Mouse (Mus musculus) lung, adult 2 months (tissue): ENCODE data around the gene Epo. TPM values are rescaled to one million over a fixed set of nuclear protein-coding genes. Genes with fewer than 3 reads are reported as not detected.

Experiments
- DNase-seq: peaks from one replicate; pipeline ENCODE4 v3.0.0; 2022
- H3K4me1 ChIP-seq: fragments of 200-500 bp; 2 replicates; pipeline ENCODE4 v1.6.1; 2011; ENCODE audit warnings: low read length; ENCODE audit not compliant: control insufficient read depth, insufficient read depth
- H3K4me3 ChIP-seq: fragments of 200-500 bp; replicated peaks from 2 replicates; pipeline ENCODE3; 2011; ENCODE audit warnings: low read depth, mild to moderate bottlenecking, control low read depth, low read length; ENCODE audit errors: extremely low read depth
- CTCF ChIP-seq: fragments of 200-500 bp; IDR thresholded peaks from 2 replicates; pipeline ENCODE4 v1.5.1; 2011; ENCODE audit warnings: mild to moderate bottlenecking, low read length, control low read depth; ENCODE audit not compliant: insufficient read depth
- POLR2A ChIP-seq: fragments of 200-500 bp; IDR thresholded peaks from 2 replicates; pipeline ENCODE4 v1.6.1; 2011; ENCODE audit warnings: low read depth, mild to moderate bottlenecking, control low read depth, low read length, borderline replicate concordance; ENCODE audit errors: extremely low read depth
- WGBS: fragments of 180-500 bp; shearing (Covaris S2); methylation state at CpG from one replicate; pipeline ENCODE4 v1.1.7; 2018; 5-methylcytosine and 5-hydroxymethylcytosine counted together
- polyA plus RNA-seq: library from polyadenylated mRNA; depleted of rRNA; stranded (reverse); fragments of >200 nt; gene quantifications from 2 replicates; pipeline ENCODE4 v1.2.3, GENCODE M21; 2012

Gene Epo
- polyA plus RNA-seq, 1 experiment, result not detected

DNA sequence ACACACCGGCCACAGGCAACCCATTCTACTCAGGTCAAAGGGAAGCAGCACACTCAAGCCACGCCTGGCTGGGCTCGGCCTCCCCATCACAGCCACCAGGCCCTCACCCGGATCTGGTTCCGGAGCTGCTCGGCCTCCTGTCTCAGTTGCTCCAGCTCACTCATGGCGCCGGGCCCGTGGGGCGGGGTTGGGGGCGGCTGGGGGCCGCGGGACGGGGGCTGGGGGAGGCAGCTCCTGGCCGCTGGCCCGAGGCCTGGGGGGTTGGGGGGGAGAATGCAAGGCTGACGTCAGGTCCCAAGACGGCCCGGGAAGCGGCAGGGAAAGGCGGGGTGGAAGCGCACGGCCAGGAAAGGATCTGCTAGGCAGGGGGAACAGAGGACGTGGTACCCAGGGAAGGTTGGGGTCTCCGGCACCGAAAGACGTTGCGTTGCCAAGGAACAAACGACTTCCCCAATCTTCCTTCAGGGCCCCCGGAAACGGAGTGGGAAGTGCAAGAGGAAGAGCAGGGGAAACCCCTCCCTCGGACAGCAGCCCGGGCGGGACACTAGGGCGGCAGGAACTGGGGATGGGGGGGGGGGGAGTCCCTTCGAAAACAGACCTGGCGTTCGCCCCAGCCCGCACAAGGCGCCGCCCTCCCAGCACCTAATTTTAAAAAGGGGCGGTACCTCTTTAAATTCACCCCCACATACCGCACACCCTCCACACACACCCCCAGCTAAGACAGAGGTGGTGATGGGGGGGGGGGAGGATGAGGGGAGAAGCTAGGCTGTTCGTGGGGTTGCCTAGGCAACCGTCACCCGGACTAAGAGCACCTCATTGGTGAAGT, 2.2 kb downstream of the Epo start:
- H3K4me1 ChIP-seq, result peaks cover 7% of the 10 kb centered on the region; the same call in 1 of the 2 replicates
- DNase-seq, result peak; percentile 67
- TF ChIP-seq CTCF (no peak), POLR2A (0 out of 2 replicates have a peak, but pooled peaks have one; percentile 14)
- 3% methylated on average over 46 of the region's 46 CpGs for WGBS
- H3K4me3 ChIP-seq, result peak overlapping the region; percentile 96

DNA sequence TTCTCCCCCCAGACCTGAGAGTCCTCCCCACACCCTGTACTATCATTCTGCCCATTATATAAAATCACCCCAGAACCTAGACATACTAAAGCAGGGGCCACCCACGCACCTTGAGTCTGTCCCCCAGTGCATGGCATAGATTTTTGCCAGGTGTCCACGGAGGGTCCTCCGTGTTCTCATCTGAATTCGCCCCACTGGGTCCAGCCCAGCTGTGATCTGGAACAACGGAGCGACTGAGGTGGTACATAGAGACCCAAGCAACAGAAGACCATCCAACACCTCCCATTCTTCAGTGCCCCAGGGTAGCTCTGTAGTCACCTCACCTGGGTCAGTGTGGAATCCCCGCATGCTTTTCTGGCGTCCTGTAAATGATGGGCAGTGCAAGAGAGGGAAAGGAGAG, 3.0 kb downstream of the Epo start:
- TF ChIP-seq POLR2A (no peak), CTCF (no peak)

DNA sequence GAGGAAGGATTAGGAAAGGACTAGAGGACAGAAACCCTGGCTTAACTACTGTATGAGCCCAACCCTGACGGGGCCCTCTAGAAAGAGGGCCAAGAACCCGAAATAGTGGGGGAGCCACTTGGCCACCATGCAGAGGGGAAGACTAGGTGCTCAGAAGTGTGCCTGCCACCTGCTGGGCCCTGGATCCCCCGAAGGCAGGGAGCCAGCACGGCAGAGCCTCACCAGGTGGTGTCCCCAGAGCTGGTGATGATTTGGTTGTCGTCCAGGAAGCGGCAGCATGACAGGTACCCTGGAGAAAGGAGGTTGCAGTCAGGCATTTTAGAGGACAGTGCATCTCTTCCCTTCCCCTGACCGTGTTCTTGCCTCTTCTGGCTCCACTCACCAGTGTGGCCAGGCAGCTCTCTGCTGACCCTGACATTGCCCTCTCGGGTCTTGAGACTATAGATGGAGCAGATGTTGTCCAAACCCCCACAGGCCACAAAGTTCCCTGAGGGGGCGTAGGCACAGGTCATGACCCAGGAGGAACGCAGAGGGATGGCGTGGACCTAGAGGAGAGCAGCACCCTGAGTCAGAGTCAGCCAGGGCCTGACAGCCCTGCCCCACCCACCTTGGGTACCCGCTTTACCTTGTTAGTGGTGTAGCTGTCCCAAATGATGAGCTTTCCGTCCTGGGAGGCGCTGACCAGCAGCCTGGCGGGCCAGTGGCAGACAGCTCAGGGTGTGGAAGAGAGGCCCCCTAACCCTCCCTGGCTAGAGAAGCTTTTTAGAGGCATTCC, 3.6 kb downstream of the Epo start:
- Histone ChIP-seq H3K4me3 (no peak overlapping the region), H3K4me1 (peaks cover 7% of the 10 kb centered on the region; the same call in 1 of the 2 replicates)
- 77% methylated on average over 15 of the region's 15 CpGs for WGBS
- DNase-seq, result no peak
- TF ChIP-seq POLR2A (no peak), CTCF (no peak)

More for the DNA sequence above, 3.0 kb downstream of the Epo start:
- Histone ChIP-seq H3K4me1 (peaks cover 7% of the 10 kb centered on the region; the same call in 1 of the 2 replicates), H3K4me3 (peak overlapping the region; percentile 96)
- WGBS, result 71% methylated on average over 8 of the region's 8 CpGs
- no peak for DNase-seq

DNA sequence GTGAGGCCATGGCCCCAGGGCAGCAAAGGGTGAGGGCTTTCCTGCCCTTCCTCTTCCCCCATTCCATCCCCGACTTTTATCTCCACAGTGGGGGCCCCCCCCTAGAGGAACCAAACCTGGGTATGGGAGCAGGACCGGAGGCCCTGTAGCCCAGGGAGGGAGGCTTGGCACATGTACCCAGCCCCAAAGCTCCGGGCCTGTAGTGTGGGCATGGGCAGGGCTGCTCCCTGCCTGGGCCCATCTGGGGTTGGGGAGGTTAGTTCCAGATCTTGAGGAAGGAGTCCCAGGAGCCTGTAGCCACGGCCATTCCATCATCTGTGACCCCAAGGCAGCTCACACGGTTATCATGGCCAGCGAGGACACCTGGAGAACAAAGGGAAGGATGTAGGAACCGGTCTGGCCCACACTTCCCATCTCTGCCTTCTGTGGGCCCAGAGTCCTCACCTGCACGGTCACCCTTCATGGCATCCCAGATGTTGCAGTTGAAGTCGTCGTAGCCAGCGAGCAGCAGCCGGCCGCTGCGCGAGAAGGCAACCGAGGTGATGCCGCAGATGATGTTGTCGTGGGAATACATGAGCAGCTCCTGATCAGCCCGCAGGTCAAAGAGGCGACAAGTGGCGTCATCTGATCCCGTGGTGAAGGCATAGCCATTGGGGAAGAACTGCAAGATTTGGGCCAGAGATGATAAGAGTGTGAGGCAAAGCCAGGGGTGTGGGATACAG, 4.6 kb downstream of the Epo start:
- DNase-seq, result no peak
- TF ChIP-seq CTCF (no peak), POLR2A (no peak)

DNA sequence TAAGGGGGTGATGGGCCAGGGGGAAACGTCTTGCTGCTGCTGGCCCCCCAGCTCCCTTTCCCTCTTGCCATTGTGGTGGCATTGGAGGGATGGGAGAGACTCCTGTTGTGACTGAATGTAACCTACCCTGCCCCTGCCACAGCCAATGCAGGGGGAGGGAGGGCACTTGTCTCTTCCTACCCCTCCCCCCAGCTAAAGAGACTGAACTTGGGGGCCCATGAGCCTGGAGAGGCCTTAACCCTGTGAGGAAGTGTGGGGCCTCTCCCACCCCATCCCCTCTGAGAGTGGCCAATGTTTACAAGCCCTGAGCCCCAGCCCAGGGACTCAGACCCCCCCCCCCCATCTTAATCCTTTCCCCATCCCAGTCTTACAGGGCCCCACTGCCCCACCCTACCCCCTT, 5.6 kb downstream of the Epo start:
- Histone ChIP-seq H3K4me3 (no peak overlapping the region), H3K4me1 (peaks cover 5% of the 10 kb centered on the region; the same call in 1 of the 2 replicates)
- DNase-seq, result no peak
- 58% methylated on average over 1 of the region's 1 CpGs for WGBS
- TF ChIP-seq POLR2A (no peak), CTCF (no peak)

More for the DNA sequence above, 4.6 kb downstream of the Epo start:
- 74% methylated on average over 22 of the region's 22 CpGs for WGBS
- Histone ChIP-seq H3K4me3 (no peak overlapping the region), H3K4me1 (peaks cover 5% of the 10 kb centered on the region; the same call in 1 of the 2 replicates)

DNA sequence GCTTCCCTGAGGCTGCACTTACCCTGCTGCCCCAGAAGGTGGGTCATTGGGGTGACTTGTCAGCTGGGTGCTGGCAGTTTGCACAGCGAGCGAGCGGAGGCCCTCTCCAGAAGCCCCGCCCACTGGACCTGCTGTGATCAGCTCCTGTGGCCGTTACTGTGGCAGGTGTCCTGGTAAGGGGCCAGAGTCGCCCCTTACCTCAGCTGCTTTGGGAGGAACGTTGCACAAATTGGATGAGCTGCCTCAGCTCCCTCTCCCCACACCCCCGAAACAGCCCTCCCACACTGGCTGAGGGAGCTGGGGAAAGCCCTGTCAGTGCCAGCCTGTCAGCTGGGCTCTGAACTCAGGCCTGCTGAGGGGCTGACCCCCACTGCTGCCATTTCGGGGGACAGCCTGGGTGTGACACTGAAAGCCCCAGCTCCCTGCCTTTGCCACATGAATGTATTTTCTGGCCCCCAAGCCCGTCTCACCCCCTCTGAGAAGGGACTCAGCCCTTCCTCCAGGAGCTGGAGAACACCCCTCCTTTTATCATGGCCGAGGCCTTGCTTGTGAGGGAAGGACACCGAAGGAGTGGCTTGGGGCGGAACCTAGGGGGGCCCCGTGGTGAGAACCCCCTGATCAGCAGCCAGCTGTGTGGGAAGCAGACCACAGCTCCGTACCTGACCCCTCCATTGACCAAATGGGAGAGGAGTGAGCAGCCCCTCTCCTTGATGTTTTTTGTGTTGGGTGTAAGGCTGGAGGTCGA, 6.7 kb downstream of the Epo start:
- WGBS, result 40% methylated on average over 16 of the region's 16 CpGs
- peak; percentile 50 for DNase-seq
- TF ChIP-seq POLR2A (no peak), CTCF (no peak)

DNA sequence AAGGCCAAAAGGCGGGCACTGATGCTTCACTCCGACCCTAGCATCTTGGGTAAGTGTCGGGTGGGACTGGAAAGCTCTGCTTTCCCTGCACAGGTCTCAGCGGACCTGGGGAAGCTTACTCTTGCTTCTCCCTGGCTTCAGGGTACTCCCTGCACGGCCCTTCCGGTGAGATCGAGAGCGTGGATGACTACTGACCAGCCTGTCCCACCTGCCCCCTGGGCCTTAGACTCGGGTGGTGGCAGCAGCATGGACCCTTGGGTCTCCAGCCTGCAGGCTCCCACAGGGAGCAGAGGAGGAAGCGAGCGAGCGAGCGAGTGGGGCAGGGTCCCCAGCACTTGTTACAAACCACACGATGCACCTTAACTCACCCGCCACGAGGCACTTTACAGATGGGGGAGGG, 7.5 kb downstream of the Epo start:
- TF ChIP-seq CTCF (no peak), POLR2A (no peak)
- Histone ChIP-seq H3K4me1 (peaks cover 5% of the 10 kb centered on the region; the same call in 1 of the 2 replicates), H3K4me3 (no peak overlapping the region)
- 75% methylated on average over 16 of the region's 16 CpGs for WGBS
- no peak for DNase-seq

More for the DNA sequence above, 6.7 kb downstream of the Epo start:
- no peak overlapping the region for H3K4me3 ChIP-seq
- peaks cover 5% of the 10 kb centered on the region; the same call in 1 of the 2 replicates for H3K4me1 ChIP-seq

DNA sequence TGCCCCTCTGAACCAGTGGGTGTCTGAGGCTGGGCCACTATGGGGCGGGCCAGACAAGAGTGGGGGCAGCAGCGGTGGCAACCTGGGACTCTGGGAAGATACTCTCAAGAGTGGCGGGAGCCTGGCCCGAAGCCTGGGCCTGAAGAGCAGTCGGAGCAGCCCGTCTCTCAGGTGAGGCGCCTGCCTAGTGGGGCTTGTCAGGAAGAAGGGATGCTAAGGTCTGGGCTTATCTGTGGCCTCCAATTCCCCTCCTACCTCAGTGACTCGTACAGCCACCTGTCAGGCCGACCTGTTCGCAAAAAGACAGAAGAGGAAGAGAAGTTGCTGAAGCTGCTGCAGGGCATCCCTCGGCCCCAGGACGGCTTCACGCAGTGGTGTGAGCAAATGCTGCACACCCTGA, 8.4 kb downstream of the Epo start:
- H3K4me1 ChIP-seq, result no peaks in the 10 kb centered on the region
- 76% methylated on average over 13 of the region's 13 CpGs for WGBS
- no peak for DNase-seq
- TF ChIP-seq CTCF (no peak), POLR2A (no peak)
- H3K4me3 ChIP-seq, result no peak overlapping the region

DNA sequence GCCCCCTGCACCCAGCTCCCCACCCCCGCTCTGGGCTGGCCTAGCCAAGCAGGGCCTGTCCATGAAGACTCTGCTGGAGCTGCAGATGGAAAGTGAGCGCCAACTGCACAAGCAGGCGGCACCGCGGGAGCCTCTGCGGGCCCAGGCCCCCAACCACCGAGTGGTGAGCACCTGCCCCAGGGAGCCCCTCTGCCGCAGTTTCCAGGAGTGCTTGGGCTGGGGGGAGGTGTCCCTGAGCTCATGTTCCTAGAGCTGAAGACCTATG, 8.9 kb downstream of the Epo start:
- TF ChIP-seq CTCF (no peak), POLR2A (no peak)
- 90% methylated on average over 8 of the region's 8 CpGs for WGBS
- DNase-seq, result no peak
- H3K4me1 ChIP-seq, result no peaks in the 10 kb centered on the region
- H3K4me3 ChIP-seq, result no peak overlapping the region
